Mouse (Mus musculus): ENCODE data around the gene Vav2.

The Vav2 gene

GRCm38 (mm10) chr2:27361786-27362185, 65.0 kb downstream of the Vav2 start:
- DNase-seq, result no peak

DNA sequence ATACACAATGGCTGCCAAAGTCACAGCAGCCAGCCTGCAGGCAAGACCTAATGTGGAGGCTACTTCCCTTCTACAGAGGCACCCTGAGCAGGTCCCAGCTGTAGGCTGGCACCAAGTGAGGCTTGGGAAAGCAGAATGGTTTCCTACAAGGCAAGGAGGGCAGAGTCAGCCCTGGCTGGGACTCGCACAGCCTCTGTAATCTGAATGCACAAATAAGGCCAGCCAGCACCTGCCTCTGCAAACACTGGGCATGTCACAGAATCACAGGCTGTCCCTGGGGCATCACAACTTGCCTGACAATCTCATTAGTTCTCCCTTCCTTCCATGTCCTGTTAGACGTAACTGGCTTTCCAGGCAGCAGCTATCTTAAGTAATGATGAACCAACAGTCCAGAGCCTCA, 68.4 kb downstream of the Vav2 start:
- peak; percentile 38 to 53 for DNase-seq

DNA sequence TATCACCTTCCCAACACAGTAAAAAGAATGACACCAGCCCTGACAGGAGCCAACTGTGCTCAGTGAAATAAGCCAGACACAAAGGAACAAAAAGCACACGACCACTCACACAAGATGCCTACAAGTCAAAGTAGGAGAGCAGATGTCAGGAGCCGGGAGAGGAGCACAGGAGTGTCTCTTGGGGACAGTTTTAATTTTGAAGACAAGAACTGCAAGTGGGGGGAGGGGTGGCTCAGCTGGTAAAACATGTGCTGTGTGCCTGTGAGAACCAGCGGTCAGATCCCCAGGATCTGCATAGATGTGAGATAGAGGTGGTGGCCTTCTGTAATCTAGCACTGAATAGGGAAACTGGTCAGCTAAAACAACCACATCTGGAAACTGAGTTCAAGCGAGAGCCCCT, 71.1 kb downstream of the Vav2 start:
- DNase-seq, result peak; percentile 49 to 58

DNA sequence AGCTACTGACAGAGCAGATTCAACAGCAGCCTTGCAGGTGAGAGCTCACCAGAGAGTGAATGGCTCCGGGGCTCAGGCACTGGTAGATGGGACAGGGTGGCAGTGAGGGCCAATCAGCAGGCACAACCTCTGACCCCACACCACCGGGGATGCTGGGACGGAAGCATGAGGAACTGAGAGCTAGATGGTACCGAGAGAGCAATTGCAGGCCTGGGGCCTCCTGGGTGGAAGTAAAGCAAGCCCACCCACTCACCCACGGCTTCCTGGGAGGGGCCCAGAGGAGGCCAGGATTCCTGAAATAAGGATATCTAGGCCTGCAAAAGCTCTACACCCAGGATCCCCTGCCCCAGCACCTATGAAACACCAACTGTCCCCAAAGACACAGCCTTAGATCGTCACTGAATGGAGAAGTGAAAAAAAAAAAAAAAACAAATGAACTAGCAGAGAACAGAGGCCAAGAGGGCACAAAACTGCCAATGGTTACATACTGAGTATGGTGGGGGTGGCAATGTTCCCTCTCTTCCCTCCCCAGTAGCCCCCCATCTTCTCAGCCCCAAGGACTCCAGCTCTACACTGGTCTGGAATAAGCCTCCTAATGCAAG, 72.1 kb downstream of the Vav2 start:
- no peak for DNase-seq

DNA sequence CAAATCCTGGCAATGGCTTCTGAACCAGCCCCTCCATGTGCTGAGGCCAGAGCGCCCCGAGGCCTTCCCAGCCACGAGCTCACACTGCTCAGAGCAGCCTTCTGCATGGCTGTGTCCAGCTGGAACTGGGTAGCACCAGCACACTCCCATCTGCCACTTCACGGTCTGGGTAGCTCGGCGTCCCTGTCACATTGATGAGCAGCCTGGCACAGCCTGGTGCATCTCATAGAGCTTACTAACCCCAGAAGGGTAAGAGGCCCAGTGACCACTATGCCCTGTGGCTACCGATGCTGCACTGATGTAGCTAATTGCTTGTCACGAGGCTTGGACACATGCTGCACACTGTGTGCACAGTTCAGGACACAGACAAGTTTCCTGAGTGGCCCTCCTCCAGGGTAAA, 74.1 kb downstream of the Vav2 start:
- DNase-seq, result peak; percentile 73 to 85

DNA sequence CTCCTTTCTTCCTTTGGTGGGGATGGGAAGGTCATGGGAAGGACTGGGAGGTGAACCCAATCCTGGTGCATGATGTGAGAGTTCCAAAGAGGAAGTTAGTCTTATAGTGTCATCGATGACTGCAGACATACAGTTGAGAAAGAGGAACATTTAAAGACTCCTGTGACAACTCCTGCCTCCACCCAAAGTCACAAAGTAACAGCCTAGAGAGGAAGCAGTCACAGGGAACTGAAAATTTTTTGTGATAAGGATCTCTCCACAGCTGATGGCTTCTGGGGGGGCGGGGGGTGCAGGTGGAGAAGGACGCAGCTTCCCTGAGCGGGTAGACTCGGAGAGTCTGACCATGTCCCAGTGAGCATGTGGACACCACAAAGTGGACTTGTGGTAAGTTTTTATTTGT, 76.5 kb downstream of the Vav2 start:
- DNase-seq, result no peak

DNA sequence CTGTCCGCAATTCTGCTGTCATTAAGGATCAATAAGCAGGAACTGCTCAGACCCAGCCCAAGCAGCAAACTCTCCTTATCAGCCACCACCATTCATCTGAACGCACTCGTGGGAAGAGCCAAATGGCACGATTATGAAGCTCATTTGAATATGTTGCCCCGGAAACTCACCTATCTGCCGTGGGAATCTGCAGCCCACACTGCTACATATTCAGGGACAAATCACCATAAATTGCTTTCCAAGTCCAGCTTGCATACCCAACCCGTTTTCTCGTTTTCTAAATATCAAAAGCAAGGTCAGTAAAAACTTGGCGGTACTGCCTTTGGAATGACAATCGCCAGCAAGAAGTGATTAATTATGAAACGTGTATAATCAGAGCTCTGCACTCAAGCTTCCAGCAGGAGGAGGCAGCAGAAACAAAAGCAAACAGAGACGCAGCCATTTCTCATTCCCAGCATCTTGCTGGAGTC, 82.8 kb downstream of the Vav2 start:
- DNase-seq, result peak in 1 of 2 experiments; percentile 38

GRCm38 (mm10) chr2:27340682-27341081, 86.2 kb downstream of the Vav2 start:
- no peak for DNase-seq

DNA sequence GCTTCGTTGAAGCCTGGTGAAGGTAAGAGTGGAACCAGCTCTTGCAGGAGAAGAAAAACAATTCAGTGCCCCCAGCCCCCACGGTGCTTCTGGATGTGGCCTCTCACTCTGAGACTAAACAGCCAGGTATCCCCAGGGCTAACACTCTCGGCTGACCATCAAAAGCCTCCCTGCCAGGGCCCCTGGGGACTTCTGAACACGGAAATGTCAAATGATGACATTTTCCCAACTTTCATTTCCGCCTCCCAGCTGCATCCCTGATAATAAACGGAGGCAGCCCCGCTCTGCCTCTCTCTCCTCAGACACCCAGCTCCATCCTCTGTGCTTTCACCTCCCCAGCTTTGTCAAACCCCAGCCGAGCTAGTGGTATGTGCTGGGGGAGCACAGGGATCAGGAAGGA, 87.8 kb downstream of the Vav2 start:
- DNase-seq, result no peak

DNA sequence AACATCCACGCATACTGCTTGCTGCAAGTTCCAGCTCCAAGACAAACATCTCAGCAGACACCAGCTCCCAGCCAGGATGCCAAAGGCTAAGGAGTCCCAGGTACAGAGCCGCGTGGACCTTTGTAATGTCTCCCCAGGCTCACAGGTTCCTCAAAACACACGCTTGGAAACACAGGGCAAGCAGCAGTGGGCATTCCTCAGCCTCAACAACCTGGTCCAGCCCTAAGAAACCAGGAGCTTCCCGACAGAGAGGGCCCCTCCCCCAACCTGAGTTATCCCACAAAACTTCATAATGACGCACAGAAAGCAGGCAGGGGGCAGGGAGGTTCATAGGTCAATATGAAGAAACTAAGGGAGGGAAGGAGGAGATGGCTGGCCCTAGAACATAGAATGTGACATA, 89.6 kb downstream of the Vav2 start:
- DNase-seq, result no peak

- no peak for DNase-seq
Measured at GRCm38 (mm10) chr2:27336600-27336999, 90.2 kb downstream of the Vav2 start.

GRCm38 (mm10) chr2:27334816-27335215, 92.0 kb downstream of the Vav2 start:
- peak; percentile 61 to 75 for DNase-seq

GRCm38 (mm10) chr2:27331560-27331959, 95.3 kb downstream of the Vav2 start:
- no peak for DNase-seq

DNA sequence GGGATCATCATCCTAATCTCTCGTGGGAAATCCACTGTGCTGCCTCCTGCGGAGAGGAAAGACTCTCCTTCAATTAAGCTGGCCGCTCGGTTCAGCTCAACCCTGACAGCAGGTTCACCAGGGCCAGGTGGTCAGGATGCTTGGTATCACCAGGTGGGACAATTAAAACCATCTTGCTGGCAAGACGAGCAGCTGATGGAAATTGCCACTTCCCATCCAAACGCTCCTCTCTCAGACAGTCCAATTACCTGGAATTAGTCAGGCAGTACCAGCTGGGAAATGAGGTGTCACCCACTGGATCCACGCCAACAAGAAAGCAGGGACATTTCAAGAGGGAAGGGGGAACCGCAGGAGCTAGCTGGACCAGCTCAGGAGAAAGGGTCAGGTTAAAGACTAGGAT, 96.4 kb downstream of the Vav2 start:
- peak; percentile 74 to 77 for DNase-seq

GRCm38 (mm10) chr2:27329386-27330060, 97.3 kb downstream of the Vav2 start:
- DNase-seq, result no peak

DNA sequence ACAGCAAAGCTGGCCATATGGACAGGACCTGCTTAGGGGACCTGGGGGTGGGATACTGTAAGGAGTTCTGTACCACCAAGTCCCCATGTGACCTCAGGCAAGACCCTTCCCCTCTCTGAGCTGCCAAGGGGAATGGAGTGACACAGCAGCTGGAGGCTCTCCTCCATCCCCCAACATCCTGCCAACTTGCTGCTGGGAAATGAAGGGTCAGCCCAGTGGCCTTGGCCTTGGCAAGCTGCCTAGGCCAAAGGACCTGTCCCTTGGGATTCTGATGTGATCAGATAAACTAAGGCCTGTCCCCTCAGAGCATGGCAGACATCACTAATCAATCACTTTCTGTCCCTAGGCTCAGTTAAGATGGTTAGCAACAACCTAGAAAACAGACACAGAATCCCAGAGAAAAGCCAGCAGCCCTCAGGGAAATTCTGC, 98.2 kb downstream of the Vav2 start:
- no peak for DNase-seq

DNA sequence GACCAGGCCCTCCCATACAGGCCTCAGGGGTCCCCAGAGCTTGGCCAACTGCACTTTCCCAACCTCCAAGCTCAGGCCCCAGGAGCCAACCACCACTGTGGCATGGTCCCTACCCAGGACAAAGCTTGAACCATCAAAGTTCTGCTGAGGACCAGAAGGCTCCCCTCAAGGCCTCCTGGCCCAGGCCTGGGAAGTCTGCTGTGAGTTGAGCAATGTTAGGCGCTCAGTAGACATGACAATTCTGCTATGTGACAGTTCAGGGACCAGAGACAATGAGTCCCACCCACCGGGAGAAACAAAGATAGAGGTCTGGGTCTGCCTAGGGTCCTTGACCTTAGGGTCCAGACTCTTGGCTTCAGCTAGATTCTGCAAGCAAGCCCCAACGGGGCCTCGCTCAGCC, 98.9 kb downstream of the Vav2 start:
- no peak for DNase-seq

DNA sequence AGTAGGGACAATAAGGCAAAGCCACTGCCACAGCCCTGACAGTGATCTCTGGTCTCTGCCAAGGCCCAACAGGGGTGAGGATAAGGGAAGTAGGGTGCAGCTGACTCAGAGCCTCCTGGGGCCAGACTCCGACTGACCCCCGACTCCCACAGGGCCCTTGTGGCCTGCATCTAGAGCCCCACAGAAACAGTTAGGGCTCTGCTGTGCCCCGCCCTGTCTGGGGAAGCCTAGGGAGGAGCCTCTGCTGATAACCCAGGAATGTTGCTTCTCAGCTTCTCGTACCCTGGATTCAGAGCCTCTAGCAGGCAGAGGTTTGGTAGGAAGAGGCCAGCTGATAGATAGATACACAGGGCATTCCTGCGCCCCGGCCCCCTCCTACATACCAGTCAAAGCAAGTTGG, 99.8 kb downstream of the Vav2 start:
- DNase-seq, result no peak

GRCm38 (mm10) chr2:27326357-27326756, 100.5 kb downstream of the Vav2 start:
- DNase-seq, result no peak

DNA sequence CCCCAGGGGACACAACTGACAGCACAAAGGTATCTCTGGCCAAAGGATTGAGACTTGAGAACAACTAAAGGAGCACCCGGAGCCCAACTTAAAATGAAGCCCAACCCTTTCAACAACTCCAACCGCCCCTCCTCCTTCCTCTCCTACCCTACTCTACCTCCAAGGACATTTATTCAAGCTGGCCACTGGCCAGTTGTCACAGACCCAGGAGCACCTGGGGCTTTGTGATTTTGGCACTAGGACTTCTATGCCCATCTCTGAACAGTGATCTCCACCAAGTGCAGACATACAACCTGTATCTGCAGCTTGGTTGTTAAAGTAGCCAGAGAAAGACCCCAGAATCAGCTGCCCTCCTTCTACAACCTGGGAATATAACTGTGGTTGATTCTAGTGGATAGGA, 102.1 kb downstream of the Vav2 start:
- DNase-seq, result peak in 1 of 2 experiments; percentile 36

DNA sequence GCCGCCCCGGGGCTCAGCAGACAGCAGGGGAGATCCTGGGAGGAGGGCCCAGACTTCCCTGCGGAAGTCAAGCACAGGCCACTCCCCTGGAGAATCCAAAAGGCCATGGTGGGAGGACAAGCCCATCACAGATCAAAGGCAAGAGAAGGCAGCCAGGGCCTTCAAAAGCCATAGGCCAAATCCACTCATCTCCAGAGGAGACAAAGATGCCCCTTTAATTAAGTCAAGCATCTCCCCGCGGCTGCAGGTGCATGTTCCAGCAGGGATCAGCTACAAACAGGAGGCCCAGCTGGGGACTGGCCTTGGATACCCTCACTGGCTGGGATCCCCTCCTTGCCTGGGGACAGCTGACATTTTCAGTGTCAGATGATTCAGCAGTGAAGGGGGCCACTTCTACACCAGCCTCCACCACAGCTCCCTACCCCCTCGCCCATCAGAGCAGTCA, 105.4 kb downstream of the Vav2 start:
- peak; percentile 56 to 65 for DNase-seq

DNA sequence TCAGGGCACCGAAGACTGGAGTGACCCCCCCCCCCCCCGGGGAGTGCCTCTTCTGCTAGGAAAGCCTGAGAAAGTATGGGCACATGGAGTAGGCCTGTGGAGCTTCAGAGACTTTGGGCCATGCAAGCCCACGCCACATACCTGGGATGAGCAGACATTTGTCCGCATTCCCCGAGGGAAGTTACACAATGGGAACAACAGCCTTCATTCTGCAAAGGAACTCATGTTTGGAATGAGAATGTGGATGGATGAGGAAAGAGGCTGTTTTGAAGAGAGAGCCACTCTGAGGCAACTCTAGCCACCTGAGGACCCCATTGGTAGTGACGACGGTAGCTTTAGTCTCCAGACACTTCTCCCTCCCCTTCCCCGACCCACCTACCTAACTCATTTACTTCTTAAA, 106.0 kb downstream of the Vav2 start:
- DNase-seq, result no peak

DNA sequence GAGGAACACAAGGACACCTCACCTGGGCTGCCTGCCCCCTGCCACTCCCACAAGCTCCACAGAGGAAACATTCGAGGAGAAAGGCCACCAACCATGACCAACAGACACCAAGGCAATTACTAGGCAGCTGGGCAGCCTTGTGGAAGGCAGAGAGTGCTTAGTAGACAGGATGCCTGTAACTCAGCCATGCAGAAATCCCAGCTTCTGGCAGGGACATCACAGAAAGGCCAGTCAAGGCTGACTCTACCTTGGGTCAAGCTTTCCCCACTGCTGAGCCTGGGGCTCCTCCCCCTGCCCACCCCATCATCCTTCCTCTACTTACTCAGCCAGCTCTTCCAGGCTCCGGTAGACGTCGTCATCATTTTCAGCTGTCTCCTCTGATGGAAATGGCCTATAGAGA, 108.2 kb downstream of the Vav2 start:
- DNase-seq, result peak; percentile 45 to 49

GRCm38 (mm10) chr2:27318197-27318596, 108.6 kb downstream of the Vav2 start:
- DNase-seq, result no peak

GRCm38 (mm10) chr2:27316167-27316566, 110.7 kb downstream of the Vav2 start:
- DNase-seq, result no peak
